Mouse (Mus musculus): ENCODE results near the gene Akap13. TPM values are rescaled to one million over a fixed set of nuclear protein-coding genes. Genes with fewer than 3 reads are reported as not detected.

Gene Akap13
- polyA plus RNA-seq, 1 experiment from 2014 or later, result 46.1 TPM

DNA sequence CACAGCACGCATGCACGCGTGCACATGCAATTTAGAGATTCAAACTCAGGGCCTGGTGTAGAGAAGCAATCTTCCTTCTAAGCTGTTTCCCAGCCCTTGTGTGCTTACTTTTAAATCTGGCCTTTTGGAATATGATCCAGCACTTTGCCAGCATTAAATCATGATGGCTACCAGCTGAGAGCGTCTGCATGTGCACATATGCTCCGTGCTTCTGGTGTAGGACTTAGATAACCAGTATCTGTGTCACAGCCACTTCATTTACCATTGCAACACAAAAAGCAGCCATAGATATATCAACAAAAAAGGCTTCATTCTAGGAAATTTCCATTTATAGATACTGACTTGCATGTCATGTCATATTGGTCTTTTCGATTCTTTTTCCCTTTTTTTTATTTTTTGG lies 249.5 kb downstream of the Akap13 start:
- no peak overlapping the region for H3K27ac ChIP-seq (replicated peaks)
- H3K9ac ChIP-seq, result no peak overlapping the region
- peaks cover 46% of the 10 kb centered on the region for H3K36me3 ChIP-seq
- ATAC-seq (ENCODE audit: insufficient number of reproducible peaks, low FRiP score, low TSS enrichment, low read depth), result no peak
- H3K4me3 ChIP-seq (replicated peaks), result no peak overlapping the region
- no peak overlapping the region for H3K4me2 ChIP-seq (replicated peaks)
- H3K9me3 ChIP-seq (replicated peaks), result no peaks in the 10 kb centered on the region
- 81% methylated on average over 6 of the region's 6 CpGs for WGBS
- H3K4me1 ChIP-seq, result no peaks in the 10 kb centered on the region
- no peaks in the 10 kb centered on the region for H3K27me3 ChIP-seq

DNA sequence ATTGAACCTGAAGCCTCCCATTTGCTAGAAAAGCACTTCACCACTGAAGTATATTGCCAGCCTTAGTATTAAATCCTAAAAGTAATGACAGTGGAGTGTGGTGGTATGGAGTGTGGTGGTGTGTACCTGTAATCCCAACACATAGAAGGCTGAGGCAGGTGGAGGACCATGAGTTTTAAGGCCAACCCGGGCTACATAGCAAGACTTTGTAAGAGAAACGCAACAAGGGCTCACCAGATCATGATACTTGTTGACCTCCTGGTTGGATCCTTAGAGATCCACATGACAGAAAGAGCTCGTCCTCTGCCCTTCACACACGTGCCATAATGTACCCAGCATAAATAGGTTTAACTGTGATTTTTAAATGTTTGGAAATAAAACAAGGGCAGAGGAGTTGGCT lies 254.6 kb downstream of the Akap13 start:
- Histone ChIP-seq H3K27me3 (no peaks in the 10 kb centered on the region), H3K9ac (no peak overlapping the region), H3K9me3 (replicated peaks) (no peaks in the 10 kb centered on the region), H3K27ac (replicated peaks) (no peak overlapping the region), H3K36me3 (peaks cover 24% of the 10 kb centered on the region; the same call in 1 of the 2 replicates), H3K4me2 (replicated peaks) (no peak overlapping the region), H3K4me1 (no peaks in the 10 kb centered on the region), H3K4me3 (replicated peaks) (no peak overlapping the region)
- 97% methylated on average over 4 of the region's 4 CpGs for WGBS
- ATAC-seq (ENCODE audit: insufficient number of reproducible peaks, low FRiP score, low TSS enrichment, low read depth), result no peak

DNA sequence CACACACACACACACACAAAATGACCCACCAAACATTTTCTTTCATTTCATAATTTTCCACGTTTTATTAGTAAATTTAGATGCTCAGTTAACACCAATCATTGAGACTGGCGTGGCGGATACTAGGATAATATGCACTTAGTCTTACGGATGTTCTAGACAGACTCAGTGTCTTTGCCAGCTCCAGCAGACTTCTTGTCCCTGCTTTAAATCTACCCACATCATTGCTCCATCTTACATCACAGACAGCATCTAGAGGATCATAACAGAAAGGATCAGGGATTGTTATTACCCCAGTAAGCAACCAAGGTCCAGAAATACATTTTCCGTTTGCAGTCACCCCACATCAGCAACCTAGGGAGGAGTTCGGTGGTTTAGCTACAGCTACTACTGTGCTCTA lies 255.6 kb downstream of the Akap13 start:
- Histone ChIP-seq H3K4me1 (no peaks in the 10 kb centered on the region), H3K9me3 (replicated peaks) (no peaks in the 10 kb centered on the region), H3K4me3 (replicated peaks) (no peak overlapping the region), H3K4me2 (replicated peaks) (no peak overlapping the region), H3K36me3 (peaks cover 23% of the 10 kb centered on the region; the same call in 1 of the 2 replicates), H3K27ac (replicated peaks) (0 out of 2 replicates have a peak overlapping the region, but pooled peaks have one; percentile 65), H3K27me3 (no peaks in the 10 kb centered on the region), H3K9ac (no peak overlapping the region)
- ATAC-seq (ENCODE audit: insufficient number of reproducible peaks, low FRiP score, low TSS enrichment, low read depth), result no peak
- whole genome bisulfite sequencing, result 88% methylated on average over 6 of the region's 6 CpGs

DNA sequence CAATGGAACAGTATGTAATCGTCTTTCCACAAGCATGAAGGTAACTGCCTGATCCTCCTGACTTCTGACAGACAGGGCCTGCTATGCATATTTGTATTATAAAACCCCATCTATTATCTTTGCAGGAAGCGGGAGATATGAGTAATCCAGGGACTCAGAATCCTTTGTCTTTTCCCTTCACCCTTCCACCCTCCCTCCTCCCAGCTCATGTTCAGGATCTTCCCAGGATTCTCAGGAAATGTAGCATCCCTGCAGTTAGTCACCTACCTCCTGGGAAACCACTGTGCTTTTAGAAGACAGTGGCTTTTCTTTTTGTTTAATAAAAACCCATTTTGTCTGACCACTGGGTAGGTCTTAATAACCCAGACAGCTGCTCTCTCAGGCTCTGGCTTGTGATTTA lies 256.1 kb downstream of the Akap13 start:
- H3K4me2 ChIP-seq (replicated peaks), result no peak overlapping the region
- H3K9ac ChIP-seq, result no peak overlapping the region
- H3K4me1 ChIP-seq, result no peaks in the 10 kb centered on the region
- WGBS, result 86% methylated on average over 2 of the region's 2 CpGs
- no peaks in the 10 kb centered on the region for H3K9me3 ChIP-seq (replicated peaks)
- H3K27me3 ChIP-seq, result no peaks in the 10 kb centered on the region
- H3K4me3 ChIP-seq (replicated peaks), result no peak overlapping the region
- ATAC-seq (ENCODE audit: insufficient number of reproducible peaks, low FRiP score, low TSS enrichment, low read depth), result no peak
- H3K27ac ChIP-seq (replicated peaks), result peak overlapping the region; percentile 65
- H3K36me3 ChIP-seq, result 0 out of 2 replicates have a peak, but pooled peaks cover 18% of the 10 kb centered on the region

DNA sequence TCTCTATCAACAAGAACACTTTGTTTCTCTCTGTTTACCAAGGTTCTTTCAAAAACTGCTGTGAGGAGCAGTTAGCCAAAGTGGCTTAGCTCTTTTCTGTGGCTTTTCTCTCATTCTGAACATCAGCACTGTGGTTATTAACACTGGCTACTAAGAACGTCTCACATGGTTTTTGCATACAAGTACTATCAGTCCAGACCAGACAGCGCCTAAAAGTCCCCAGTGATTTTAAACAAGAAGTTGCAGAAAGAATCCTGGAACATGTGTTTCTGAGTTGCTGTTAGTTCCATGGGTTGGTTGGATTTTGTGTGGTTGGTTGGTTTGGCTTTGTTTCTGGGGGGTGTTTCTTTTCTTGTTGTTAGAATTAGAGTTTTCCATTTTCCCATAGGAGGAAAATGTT lies 257.5 kb downstream of the Akap13 start:
- 0 out of 2 replicates have a peak, but pooled peaks cover 9% of the 10 kb centered on the region for H3K36me3 ChIP-seq
- H3K4me1 ChIP-seq, result no peaks in the 10 kb centered on the region
- ATAC-seq (ENCODE audit: insufficient number of reproducible peaks, low FRiP score, low TSS enrichment, low read depth), result no peak
- H3K4me3 ChIP-seq (replicated peaks), result no peak overlapping the region
- no peak overlapping the region for H3K9ac ChIP-seq
- no peaks in the 10 kb centered on the region for H3K9me3 ChIP-seq (replicated peaks)
- no peaks in the 10 kb centered on the region for H3K27me3 ChIP-seq
- WGBS, result 44% methylated on average over 2 of the region's 2 CpGs
- no peak overlapping the region for H3K4me2 ChIP-seq (replicated peaks)
- H3K27ac ChIP-seq (replicated peaks), result peak overlapping the region; percentile 65

DNA sequence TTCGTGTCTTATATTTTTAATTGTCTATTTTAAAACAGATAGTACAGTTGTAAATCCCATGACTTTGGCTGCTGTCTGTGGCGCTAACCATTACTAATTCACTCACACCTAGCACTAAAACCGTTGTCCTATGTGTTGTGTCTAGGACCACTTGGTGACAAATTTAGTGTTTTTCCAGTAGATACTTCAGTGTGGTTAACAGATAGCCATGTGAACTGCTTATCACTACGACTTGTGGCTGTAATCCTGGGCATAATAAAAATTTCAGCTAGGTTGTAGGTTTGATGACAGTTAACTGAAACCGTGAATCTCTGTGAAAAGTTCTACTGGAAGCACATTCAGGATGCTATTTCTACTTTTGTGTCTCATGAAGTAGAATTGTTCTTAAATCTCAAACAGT lies 258.6 kb downstream of the Akap13 start:
- Histone ChIP-seq H3K36me3 (peaks cover 8% of the 10 kb centered on the region; the same call in 1 of the 2 replicates), H3K27me3 (no peaks in the 10 kb centered on the region), H3K9ac (no peak overlapping the region), H3K4me2 (replicated peaks) (no peak overlapping the region), H3K27ac (replicated peaks) (no peak overlapping the region), H3K9me3 (replicated peaks) (no peaks in the 10 kb centered on the region), H3K4me3 (replicated peaks) (no peak overlapping the region), H3K4me1 (no peaks in the 10 kb centered on the region)
- 89% methylated on average over 5 of the region's 5 CpGs for WGBS
- no peak for ATAC-seq (ENCODE audit: insufficient number of reproducible peaks, low FRiP score, low TSS enrichment, low read depth)

DNA sequence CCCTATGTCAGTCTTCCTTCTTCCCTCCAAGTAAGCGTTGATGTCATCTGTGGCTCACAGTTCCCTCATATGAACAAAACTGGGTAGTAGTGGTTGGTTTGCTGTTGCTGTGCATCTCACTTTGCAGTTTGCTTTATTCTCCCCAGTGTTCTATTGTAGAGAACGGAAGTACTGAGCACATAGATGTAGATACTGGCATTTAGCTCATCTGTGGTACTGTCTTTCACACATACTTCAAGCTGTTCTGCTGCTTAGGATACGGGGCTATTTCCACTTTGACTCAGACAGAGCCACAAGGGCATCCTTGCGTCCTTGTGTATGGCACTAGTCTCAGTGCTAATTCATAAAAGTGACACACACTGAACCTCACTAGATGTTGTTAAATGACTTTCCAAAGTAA lies 259.7 kb downstream of the Akap13 start:
- H3K36me3 ChIP-seq, result peaks cover 16% of the 10 kb centered on the region; the same call in 1 of the 2 replicates
- ATAC-seq (ENCODE audit: insufficient number of reproducible peaks, low FRiP score, low TSS enrichment, low read depth), result no peak
- 97% methylated on average over 4 of the region's 4 CpGs for WGBS
- no peaks in the 10 kb centered on the region for H3K4me1 ChIP-seq
- no peak overlapping the region for H3K4me2 ChIP-seq (replicated peaks)
- no peak overlapping the region for H3K4me3 ChIP-seq (replicated peaks)
- no peak overlapping the region for H3K9ac ChIP-seq
- no peaks in the 10 kb centered on the region for H3K27me3 ChIP-seq
- no peak overlapping the region for H3K27ac ChIP-seq (replicated peaks)
- no peaks in the 10 kb centered on the region for H3K9me3 ChIP-seq (replicated peaks)

DNA sequence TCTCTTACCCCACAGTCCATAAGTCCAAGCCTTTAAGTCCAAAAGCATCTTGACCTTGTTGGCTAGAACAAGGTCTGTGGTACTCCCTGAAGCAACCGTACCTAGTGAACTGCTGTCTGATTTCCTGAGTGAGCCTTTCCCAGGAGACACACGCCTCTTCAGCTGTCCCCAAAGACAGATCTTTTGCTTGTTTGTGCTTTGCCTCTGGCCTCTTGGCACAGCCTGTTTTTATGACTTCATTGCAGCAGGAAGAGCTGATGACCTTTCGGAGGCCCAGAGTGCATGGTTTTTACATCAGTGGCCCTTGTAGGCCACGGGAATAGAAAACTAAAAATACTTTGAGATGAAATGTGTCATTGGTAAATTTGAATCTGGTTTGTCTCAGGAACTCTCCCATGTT lies 260.6 kb downstream of the Akap13 start:
- no peak for ATAC-seq (ENCODE audit: insufficient number of reproducible peaks, low FRiP score, low TSS enrichment, low read depth)
- H3K27ac ChIP-seq (replicated peaks), result no peak overlapping the region
- H3K27me3 ChIP-seq, result no peaks in the 10 kb centered on the region
- 57% methylated on average over 4 of the region's 4 CpGs for WGBS
- H3K4me2 ChIP-seq (replicated peaks), result no peak overlapping the region
- H3K36me3 ChIP-seq, result peaks cover 19% of the 10 kb centered on the region; the same call in 1 of the 2 replicates
- no peak overlapping the region for H3K4me3 ChIP-seq (replicated peaks)
- H3K9ac ChIP-seq, result no peak overlapping the region
- H3K9me3 ChIP-seq (replicated peaks), result no peaks in the 10 kb centered on the region
- H3K4me1 ChIP-seq, result no peaks in the 10 kb centered on the region

DNA sequence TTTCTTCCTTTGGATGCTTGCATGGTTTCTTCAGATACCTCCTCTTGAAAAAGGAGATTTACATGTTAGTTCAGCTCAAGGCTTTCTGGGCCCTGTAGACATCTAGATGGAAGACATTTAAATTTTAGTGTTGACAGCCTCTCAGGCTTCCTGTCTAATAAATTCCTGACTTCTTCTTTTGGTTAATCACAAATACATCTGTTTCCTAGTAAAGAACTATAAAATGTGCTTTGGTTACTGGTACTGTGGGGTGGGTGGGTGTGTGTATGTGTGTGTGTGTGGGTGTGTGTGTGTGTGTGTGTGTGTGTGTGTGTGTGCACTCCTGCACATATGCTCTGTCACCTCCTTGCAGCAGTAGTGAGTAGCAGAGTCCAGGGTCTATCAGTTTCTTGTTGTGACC lies 262.0 kb downstream of the Akap13 start:
- Histone ChIP-seq H3K36me3 (peaks cover 20% of the 10 kb centered on the region), H3K27me3 (no peaks in the 10 kb centered on the region), H3K27ac (replicated peaks) (no peak overlapping the region), H3K4me1 (no peaks in the 10 kb centered on the region), H3K9me3 (replicated peaks) (no peaks in the 10 kb centered on the region), H3K4me2 (replicated peaks) (no peak overlapping the region), H3K4me3 (replicated peaks) (no peak overlapping the region), H3K9ac (no peak overlapping the region)
- no peak for ATAC-seq (ENCODE audit: insufficient number of reproducible peaks, low FRiP score, low TSS enrichment, low read depth)

DNA sequence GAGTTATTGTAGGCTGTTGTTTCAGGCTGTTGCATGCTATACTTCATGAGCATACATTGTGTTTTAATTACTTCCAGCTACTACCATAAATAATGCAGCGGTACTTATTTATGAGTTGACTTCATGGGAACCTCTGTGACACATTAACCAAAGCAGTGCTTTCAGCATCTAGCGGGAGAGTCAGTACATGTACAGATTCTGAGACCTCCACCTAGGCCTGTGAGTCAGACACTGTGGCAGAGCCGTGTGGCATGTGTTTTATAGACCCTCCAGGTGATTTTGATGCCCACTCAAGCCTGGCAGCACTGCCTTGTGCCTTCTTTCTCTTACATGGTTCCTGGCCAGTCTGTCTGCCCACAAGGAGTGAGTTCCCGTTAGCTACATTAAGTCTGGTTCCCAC lies 266.0 kb downstream of the Akap13 start:
- no peak for ATAC-seq (ENCODE audit: insufficient number of reproducible peaks, low FRiP score, low TSS enrichment, low read depth)
- peaks cover 45% of the 10 kb centered on the region for H3K36me3 ChIP-seq

DNA sequence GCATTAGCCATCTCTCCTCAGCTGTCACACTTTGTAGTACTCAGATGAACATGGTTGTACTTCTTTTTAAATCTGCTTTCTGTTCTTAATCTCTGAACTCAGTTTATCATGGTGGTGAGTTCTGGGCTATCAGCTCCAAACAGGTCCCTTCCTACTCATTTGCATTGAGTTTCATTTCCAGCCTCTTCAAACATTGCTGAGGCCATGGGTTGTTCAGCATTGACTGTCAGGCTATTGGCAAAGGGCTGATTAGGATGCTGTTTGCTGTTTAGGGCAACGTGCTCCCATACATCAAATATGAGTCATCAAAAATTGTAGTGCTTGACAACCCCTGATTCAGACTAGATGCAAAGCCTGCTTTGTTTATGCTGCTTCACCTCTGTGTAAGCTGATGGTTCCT lies 268.7 kb downstream of the Akap13 start:
- Histone ChIP-seq H3K4me2 (replicated peaks) (no peak overlapping the region), H3K4me3 (replicated peaks) (no peak overlapping the region), H3K9me3 (replicated peaks) (no peaks in the 10 kb centered on the region), H3K4me1 (no peaks in the 10 kb centered on the region), H3K27me3 (no peaks in the 10 kb centered on the region), H3K9ac (no peak overlapping the region), H3K36me3 (peaks cover 61% of the 10 kb centered on the region), H3K27ac (replicated peaks) (no peak overlapping the region)
- no peak for ATAC-seq (ENCODE audit: insufficient number of reproducible peaks, low FRiP score, low TSS enrichment, low read depth)
- 88% methylated on average over 1 of the region's 1 CpGs for WGBS

More for the DNA sequence above, 266.0 kb downstream of the Akap13 start:
- no peaks in the 10 kb centered on the region for H3K27me3 ChIP-seq
- no peak overlapping the region for H3K4me3 ChIP-seq (replicated peaks)
- H3K4me1 ChIP-seq, result no peaks in the 10 kb centered on the region
- 67% methylated on average over 4 of the region's 4 CpGs for WGBS
- no peak overlapping the region for H3K4me2 ChIP-seq (replicated peaks)
- no peak overlapping the region for H3K27ac ChIP-seq (replicated peaks)
- H3K9me3 ChIP-seq (replicated peaks), result no peaks in the 10 kb centered on the region
- no peak overlapping the region for H3K9ac ChIP-seq

DNA sequence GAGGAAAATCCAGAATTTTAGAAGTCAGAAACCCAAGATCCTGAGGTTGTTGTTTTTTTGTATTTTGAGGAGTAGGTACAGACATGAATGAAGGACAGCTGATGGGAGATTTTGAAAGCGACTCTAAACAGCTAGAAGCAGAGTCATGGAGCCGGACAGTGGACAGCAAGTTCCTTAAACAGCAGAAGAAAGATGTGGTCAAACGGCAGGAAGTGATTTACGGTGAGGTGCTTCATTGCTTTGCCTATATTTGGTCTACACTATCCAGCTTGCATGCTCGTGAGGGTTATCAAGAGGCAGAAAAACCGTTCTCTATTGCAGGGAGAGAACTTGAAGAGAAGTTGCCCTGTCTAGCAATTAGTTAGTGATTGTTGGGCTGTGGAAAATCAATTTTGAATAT lies 270.6 kb downstream of the Akap13 start:
- Histone ChIP-seq H3K36me3 (peaks cover 67% of the 10 kb centered on the region), H3K4me3 (replicated peaks) (no peak overlapping the region), H3K9ac (no peak overlapping the region), H3K4me1 (no peaks in the 10 kb centered on the region), H3K27me3 (no peaks in the 10 kb centered on the region), H3K27ac (replicated peaks) (no peak overlapping the region), H3K4me2 (replicated peaks) (no peak overlapping the region), H3K9me3 (replicated peaks) (no peaks in the 10 kb centered on the region)
- 89% methylated on average over 6 of the region's 6 CpGs for WGBS
- no peak for ATAC-seq (ENCODE audit: insufficient number of reproducible peaks, low FRiP score, low TSS enrichment, low read depth)

All from embryonic facial prominence, embryonic 15.5 days (tissue).